Mouse (Mus musculus): Measurements from ENCODE around the gene Olfr913.

Olfr913 gene

GRCm38 (mm10) chr9:38592459-38592858 lies at the start of gene Olfr913:
Gene Olfr913, plus strand, starts transcription at chr9:38592759.
- no peak for DNase-seq

- DNase-seq: no peak
Measured at GRCm38 (mm10) chr9:38579878-38580277, 12.7 kb upstream of the Olfr913 start, which contains the start of gene Olfr912. Gene Olfr912, plus strand, starts transcription at chr9:38580178.

GRCm38 (mm10) chr9:38591056-38591455 lies 1.5 kb upstream of the Olfr913 start:
- no peak for DNase-seq

- no peak for DNase-seq
Measured at GRCm38 (mm10) chr9:38604802-38605201, 12.2 kb downstream of the Olfr913 start, which contains the start of gene Olfr914. Gene Olfr914, plus strand, starts transcription at chr9:38605102.

- DNase-seq: no peak
Measured at GRCm38 (mm10) chr9:38632406-38632805, 39.8 kb downstream of the Olfr913 start.
